Mouse (Mus musculus) retina, postnatal 7 days (tissue): ENCODE results near the gene Ppp1r3e.

Source experiments
- DNase-seq: peaks from one replicate; pipeline ENCODE4 v3.0.0-alpha.2; 2012; ENCODE audit warnings: low read depth, low spot score

Gene Ppp1r3e

DNA sequence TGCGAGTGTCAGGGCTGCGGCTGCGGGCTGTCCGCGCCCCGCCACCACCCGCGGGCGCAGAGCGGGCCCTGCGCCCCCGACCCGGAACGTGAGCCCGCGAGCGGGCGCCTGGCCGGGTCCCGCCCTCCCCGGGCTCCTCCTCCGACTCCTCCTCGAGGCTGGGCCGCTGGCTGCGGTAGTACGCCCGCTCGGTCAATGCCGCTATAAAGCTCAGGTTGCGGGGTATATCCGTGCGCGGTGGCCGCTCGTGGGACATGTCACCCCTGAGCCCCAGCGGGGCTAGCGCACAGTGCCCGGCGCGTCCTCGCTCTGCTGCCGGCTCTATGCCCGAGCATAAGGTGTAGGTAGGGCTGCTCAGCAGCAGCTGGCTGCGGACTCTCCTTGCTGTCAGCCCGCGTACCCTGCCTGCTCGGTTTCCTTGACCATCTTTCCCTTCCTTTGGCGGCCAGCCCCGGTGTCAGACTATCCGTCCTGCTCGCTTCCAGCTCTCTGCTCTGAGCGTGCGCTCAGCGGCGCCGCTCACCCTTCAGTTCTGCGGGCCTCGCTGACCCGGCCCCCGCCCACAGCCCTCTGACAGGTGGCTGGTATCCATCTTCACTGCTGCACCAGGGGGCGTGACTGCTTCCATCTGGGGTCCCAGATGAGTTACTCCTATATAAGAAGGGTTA is at the start of gene Ppp1r3e:
Ppp1r3e (minus strand) TSS at position 503 of the 668 bp plus-strand sequence.
- DNase-seq, result peak; percentile 40

DNA sequence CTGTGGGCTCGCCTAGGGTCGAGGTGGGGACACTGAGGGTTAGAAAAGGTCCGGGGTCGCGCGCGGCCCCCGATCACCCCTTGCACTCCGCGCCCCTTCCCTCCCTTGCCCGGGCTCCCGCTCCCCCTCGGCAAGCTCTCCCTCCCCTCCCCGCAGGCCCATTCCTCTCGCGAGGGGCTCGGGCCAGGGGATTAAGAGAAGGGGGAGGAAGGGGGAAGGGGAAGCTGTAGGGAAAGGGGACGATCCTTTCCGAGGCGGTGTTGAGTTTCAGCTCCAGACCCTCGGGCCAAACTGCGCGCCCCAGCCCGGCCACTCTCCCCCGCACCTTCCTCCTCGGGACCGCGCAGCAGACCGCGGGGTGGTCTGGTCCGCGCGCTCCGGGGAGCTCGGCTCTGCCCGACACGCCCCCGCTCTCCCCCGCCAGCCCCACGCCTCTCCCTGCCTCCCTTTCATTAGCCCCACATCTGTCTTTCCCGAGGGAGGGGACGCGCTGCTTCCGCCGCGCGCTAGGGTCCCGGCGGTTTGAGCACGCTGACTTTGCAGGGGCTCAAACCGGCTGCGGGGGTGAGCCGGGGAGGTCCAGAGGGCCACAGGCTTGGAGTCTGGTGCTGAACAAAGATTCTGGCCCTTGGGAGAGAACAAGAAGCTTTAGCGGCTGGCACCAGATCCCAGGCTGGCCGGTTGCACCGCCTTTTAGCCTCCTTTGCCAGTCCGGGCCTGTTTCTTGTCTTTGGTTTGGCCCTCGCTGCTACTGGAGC is 49.2 kb upstream of the Ppp1r3e start:
- peak; percentile 51 for DNase-seq

DNA sequence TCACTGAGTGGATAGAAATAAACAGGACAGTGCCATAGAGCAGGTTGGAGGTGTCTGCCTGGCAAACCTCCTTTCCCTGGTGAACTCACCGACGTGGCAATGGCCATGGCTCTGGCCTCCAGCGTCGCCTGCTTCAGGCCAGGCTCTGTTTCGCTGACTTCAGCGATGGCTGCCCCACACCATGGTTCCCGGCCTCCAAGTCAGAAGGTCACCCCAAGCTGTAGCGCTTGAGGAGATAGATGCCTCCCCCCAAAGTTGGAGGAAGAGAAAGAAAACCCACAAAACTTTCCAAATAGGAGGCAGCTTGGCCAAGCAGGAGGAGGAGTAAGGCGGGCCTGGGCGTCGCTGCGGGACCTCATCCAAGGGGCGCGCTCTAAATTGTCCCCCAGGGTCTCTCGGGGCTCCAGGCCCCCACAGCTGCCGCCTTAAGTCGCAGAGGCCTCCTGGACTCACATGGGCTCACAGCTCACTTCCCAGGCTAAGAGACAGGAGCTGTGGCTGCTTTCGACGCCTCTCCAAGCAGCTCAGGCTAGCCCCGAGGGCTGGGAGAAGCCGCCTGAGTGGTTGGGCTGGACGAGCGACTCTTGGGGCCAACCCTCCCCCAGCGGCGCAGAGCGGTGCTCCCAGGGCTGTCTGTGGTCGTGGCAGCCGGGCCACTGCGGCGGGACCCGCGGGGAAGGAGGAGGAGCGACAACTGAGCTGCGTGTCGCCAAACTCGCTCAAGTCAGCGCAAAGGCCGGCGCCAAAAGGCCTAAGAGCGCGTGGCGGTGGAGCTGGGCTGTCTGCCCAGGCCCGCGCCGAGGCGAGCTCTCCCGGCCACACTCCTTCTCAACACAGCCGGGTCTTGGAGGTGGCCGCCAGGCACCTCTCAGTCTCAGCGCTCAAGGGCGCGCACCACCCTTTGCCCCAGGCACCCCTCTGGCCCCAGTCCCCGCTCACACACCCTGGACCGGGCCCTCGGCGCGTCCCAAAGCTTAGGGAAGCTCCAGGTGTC is 48.3 kb upstream of the Ppp1r3e start, which contains the start of gene Efs:
Efs (minus strand) TSS at position 778 of the 994 bp plus-strand sequence.
- no peak for DNase-seq

DNA sequence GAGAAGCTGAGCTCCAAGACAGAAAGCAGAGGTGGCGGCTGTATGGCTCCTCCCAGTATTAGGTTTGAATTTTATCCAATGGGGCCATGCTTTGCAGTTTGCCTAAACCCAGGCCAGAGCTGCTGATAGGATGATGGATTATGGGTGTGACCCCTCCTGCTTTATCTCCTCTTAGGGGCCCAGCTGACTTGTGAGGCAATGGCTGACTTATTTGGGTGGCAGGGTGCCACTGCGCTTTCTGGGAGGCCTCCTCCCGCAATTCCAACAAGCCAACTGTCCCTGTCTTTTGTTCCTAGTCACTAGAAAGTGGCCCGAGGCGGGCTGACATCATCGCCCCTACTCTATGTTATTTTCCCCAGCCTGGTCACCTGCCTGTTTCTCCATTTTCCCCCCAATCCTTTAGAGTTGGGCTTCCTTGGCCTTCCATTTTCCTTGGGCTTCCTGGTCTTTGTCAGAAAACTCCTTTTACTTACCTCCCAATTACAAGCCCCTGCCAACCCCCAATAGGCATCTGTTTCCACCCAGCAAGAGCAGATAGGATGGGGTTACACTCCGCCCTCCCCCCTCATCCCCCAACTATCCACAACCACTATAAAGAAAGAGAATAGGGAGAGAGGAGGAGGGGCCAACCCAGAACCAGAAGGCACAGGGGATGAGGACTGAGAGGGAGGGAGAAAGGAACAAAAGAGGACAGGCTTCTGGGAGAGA is 47.4 kb upstream of the Ppp1r3e start:
- DNase-seq, result no peak

- DNase-seq, result no peak
Observed at GRCm38 (mm10) chr14:54920076-54920685, 42.8 kb upstream of the Ppp1r3e start.

DNA sequence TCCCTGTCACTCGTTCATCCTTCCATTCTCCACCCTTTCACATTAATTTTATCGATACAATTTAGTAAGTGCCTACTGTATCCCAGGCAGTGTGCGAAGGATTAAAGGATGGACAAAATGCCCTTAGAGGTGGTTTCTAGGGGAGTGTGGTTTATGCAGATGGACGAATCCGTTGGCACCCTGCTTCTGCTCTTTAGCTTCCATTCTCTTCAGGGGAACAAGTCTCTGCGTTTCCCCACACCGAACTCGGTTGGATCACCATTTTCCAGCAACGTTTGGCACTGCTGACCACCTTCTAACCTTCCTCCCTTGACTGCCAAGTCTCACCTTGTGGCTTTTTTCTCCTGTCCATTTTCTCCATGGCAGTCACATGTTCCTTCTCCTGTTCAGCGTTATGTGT is 36.0 kb upstream of the Ppp1r3e start:
- no peak for DNase-seq

DNA sequence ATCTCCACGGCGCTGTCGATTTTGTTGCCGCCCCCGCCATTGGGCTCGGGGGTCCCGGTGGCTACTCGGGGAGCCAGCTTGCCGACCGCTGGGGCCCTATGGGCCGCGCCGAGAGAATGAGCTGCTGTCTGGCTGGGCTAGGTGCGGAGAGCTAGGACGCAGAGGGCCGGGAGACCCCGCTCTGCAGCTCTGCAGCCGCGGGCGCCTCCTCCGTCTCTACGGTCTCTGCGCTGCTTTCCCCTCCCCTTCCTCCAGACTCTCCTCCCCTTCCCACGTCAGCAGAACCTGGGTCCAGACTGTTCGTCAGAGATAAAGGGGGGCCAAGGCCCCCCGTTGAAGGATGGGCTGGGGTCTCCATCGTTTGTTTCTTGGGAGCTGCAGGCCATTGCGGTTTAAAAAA is 35.5 kb upstream of the Ppp1r3e start, which contains the start of gene Slc22a17:
Slc22a17 (minus strand) TSS at position 247 of the 400 bp plus-strand sequence.
- DNase-seq, result peak; percentile 37

DNA sequence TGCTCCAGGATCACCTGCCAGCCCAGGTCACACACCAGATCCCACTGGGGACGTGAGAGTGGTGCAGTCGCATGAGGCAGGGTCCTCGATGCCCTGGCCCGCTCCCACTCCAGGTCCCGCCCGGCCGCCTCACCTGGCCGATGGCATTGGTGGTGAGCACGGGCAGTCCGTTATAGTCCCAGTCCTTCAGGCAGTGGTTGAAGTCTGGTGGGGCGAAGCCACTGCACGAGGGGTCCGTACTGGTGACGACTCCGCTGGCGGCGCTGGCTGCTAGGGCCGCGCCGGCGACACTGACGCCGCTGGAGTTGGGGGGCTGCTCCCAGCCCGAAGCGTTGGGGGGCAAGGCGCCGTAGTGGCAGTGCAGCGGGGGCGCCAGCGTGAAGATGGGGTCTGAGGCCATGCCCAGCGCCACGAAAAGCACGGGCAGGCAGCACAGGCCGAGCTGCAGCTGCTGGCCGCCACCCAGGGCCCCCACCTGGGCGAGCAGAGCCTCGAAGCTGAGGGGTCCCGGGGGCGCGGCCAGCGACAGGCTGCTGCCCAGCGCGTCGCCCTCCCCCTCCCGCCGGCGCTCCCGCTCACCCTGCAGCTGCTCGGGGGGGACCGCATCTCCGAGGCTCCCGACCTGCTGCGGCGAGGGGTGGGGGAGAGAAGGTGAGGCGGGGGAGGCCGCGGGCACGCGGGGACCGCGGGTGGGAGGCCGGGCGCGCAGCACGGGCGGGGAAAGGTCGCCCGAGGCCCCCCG is 34.9 kb upstream of the Ppp1r3e start:
- DNase-seq, result no peak

DNA sequence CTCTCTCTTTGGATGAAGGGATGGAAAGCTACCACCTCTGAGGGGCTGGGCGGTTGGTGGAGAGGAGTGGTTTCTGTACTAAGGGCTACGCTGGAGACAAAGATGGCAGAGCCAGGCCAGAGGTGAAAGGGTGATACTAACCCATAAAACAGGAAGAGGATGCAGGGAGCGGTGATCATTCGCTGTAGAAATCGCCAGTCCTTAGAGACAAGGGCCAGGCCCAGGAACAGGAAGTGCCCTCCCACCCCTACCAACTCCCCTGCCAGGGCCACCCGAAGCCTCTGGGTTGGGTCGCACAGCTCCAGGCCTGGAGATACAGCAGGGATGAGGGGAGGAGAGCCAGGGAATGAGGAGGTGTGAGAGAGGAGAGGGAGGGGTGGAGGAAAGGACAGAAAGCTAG is 31.3 kb upstream of the Ppp1r3e start:
- DNase-seq, result no peak

DNA sequence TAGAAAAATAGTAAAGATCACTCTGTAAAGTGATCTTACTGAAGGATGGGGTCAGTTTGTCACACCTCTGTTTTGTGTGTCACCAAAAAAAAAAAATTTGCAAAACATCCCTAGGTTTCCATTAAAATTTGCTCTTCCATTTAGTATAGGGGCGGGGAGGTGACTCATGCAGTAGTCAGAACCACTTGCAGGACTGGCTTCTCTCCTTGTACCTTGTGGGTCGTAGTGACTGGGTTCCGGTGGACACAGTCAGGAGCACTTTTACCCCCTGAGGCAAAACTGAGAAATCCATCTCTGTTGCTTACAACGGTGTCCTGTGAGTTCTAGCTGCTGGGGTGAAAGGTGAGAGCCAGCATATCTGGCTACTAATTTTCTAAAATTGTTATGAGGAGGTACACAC is 26.3 kb upstream of the Ppp1r3e start:
- no peak for DNase-seq

DNA sequence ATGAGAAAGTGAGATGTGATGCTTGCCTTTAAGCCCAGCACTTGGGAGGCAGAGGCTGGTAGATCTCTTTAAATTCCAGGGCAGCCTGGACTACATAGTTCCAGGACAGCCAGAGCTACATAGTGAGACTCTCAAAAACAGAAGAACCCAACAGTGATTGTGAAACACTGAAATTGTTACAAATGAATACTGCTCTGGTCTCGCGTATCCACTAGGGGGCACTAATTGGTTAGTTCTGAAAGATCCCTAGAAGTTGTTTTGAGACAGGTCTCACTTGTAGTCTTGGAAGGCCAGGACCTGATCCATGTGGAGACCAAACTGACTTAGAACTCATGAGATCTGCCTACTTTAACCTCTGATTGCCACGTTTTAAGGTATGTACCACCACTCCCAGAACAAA is 23.0 kb upstream of the Ppp1r3e start:
- DNase-seq, result no peak

DNA sequence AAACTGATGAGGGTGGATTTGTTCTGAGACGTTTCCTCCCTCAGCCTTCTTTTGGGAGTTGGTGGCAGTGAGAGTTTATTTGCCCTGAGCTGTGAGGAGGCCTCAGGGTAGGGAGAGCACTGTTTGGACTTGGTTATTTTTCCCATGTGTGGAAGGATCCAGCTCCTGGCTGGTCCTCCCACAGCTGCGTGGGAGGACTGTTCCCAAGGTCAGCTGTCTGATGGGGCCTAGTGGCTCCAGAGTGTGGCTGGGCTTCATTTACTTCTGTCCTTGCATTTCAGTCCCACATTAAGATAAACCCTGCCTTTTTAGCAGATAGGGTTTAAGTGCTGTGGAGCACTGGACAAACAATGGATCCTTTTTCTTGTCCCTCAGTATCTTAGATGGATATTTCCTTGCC is 20.1 kb upstream of the Ppp1r3e start:
- DNase-seq, result no peak

DNA sequence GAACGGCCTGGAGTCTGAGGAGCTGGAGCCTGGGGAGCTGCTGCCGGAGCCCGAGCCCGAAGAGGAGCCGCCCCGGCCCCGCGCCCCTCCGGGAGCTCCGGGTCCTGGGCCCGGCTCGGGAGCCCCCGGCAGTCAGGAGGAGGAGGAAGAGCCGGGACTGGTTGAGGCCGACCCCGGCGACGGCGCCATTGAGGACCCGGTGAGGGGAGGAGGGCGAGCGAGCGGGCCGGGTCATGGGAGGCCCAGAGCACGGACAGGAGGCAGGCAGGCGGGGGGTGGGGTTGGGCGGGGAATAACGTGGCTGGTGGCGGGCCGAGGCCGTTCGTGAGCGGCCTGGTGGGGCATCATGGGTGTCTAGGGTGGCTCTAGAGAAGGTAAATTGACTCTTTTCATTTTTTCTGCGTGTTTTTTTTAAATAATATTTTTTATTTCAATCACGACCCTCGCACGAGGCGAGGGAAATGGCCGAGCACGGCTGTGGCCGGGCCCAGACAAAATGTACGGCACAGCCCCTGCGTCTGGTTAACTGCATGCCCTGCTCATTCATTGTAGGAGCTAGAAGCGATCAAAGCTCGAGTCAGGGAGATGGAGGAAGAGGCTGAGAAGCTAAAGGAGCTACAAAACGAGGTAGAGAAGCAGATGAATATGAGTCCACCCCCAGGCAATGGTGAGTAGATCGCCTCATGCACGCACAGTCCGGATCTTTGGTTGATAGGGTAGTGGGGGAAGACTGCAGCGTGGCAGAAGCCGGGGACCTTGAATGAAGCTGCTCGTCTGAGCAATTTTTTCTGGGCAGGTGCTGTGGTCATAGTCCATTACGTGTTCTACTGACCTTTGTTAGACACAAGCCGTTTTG is 17.2 kb upstream of the Ppp1r3e start:
- DNase-seq, result no peak

DNA sequence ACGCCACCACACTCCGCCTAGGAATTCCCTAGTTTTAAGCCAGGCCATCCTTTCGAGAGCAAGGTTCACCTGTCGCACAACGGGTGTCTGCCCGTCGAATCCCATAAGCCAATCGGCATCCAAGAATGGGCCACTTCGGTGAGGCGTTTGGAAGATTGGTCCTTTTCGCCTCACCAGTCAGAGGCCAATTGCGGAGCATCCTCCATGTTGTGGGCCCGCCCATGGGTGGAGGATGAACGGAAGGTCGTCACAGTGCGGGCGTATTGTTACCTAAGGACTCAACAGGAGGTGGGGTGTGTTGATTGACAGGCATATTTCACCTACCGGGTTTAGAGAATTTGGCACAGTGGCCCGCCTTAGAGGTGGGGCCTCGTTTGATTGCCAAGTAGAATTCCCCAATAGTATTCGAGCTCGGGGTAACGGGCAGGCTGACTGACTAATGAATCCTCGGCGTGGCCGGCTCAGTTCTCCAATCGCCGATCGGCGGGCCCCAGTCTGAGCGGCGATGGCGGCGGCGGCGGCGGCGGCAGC is 16.4 kb upstream of the Ppp1r3e start:
- DNase-seq, result peak; percentile 98

GRCm38 (mm10) chr14:54892200-54892599 is 14.8 kb upstream of the Ppp1r3e start, which contains the start of gene Pabpn1:
TSS of gene Pabpn1 (plus strand) at chr14:54892500.
- DNase-seq, result no peak

- DNase-seq, result no peak
Observed at GRCm38 (mm10) chr14:54885309-54885708, 8.0 kb upstream of the Ppp1r3e start.

GRCm38 (mm10) chr14:54884022-54884712 is 6.8 kb upstream of the Ppp1r3e start:
- no peak for DNase-seq
